Mouse (Mus musculus): ENCODE data around the gene Tmem239.
A peak's percentile ranks its signal among the peaks of the same experiment; 100 is the strongest.

Gene Tmem239

DNA sequence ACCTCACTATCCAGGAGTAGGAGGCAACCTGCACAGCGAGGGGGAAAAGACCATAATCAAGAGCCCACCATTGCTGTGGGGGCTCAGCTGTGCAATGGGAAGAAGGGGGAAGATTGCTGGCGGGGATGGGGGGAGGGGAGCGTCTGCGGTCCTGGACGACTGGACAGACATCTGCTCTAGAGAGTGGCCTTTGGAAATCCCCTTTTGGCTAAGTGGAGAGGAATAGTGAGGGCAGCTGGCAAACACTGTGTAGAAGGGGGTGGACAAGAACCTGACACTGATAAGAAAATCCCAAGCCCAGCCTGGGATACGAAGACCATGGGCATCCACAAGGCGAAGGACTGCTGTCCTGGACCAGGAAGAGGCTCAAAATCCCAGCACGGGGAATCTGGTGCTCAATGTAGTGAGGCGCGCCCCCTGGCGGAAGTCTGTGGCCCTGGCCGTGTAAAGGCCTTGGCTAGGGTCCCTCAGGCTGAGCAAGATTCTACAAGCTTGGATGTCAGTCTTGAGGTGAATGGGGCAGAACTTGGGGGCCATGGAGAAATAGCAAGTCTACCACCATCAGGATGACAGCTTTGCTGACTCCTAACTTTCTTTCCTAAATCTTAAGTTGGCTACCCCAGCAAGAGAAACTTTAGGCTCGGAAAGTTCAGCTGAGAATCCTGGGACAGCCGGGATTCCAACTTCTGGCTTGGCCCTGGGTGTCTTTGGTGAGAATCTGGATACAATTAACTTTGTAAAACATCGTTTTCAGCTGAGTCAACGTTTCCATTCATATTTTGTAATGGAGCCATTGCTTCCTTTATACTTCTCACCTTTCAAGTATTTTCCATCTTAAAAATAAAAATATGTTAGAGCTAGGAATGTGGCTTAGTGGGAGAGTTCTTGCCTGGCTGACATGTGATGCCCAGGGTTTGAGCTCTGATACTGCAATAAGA, 5.5 kb downstream of the Tmem239 start:
- peak; percentile 30 for DNase-seq (ENCODE audit: extremely low read depth, low read depth)

DNA sequence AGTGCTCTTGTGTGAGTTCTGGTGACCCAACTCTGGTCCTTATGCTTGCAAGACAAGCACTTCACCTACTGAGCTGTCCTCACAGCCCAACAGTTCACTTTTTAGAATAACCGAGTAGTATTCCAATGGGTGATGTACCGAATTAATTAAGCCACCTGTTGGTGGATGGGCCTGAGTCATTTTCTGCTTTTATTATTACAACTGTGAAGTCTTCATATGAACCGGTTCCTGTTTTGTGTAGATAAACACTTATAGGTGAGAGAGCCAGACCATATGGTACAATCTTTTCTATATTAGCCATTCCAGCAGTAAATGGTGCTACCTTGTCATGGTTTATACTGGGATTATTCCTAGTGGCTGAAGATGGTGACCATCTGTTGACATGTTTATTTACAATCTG, 6.5 kb downstream of the Tmem239 start:
- DNase-seq (ENCODE audit: extremely low read depth, low read depth) = no peak

DNA sequence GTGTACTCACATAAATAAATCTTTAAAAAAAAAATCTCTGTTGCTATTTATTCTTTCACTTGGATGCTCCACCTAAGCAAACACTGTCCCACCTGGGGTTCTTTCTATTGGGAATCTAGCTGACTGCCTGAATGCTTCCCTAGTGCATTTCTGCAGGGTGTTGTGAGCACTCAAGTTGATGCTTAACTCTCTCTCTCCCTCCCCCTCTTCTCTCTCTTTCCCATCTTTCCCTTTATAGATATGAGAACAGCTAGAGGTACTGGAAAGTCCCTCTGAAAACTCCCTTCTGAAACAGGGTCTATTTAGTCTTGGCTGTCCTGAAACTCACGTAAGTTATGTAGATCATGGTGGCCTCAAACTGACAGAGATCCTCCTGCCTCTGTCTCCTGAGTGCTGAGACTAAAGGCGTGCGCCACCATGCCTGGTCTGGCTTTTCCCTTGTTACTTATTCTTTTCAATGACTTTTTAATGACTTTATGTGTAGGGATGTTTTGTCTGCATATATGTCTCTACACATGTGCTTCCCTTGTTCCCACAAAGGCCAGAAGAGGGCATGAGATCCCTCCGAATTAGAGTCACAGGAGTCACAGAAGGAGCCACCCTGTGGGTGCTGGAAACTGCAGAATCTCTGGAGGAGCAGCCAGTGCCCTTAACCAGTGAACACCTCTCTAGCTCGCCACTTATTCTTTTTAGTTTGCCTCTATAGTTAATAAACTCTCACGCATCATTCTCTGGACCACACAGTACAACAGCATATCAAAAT, 8.0 kb downstream of the Tmem239 start:
- no peak for DNase-seq (ENCODE audit: extremely low read depth, low read depth)

DNA sequence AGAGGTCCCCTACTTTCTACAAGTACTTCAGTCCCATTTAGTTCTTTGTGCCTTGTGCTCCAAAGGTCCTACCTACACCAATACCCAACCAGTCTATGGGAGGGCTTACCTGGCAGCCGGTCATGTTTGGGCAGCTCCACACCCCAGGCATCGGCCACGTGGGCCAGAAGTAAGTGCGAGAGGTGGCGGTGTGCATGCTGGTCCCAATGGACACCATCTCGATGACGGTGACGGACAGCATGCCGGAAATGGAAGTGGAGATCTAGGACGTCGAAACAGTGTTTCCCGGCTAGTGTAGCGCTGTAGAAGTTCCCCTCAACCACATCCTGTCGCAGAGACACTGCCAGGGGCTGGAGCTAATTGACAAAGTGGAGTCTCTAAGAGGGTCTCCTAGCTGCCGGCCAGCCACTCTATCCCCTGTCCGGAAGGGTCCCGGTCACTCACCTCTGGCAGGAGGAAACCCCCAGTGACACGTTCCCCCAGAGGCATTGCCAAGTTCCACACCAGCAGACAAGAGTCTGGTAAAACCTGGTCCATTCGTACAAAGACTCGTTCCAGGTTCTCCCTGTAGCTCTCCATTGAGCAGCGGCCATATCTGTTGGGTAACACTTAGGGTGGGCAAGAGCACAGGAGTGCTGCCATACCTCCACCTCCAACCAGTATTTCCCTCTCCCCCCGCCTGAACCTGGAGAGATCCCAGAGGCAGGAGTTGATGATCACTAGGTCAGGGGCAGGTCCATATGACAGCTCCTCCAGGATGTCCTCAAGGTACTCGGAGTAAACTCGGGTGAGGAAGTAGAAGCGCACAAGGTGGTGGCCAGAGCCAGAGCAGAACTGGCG, 15.7 kb downstream of the Tmem239 start:
- DNase-seq (ENCODE audit: extremely low read depth, low read depth) = no peak

DNA sequence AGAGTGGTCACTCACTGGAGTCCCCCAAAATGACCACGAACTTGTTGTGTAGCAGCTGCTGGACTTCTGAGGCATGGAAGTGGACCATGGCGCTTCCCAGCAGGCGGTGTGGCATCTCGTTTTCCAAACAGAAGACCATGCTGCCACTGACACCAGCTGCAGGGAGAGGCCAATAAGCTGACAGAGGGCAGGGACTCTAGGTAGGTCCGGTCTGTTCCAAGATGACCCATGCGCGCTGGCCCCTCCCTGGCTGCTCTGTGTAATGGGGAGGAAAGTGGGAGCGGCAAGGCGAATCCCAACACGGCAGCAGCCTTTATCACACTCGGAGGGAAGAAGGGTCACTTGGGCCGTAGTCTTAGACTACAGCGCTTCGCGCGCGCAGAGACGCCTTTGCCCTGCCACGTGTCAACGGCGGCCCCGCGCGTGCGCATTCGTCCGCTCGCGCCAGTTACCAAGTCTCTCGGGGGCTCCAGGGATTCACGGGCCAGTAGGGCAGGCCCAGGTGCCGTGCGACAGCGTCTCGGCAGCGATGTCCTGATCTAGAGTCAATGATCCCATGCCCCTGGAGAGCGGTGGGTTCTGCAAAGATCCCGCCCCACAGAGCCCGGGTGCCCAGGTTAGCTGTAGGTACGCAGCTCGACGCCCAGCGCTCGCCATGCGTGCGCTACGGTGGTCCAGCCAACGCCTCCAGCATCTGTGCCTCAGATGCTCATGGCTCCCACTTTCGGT, 17.3 kb downstream of the Tmem239 start:
- peak; percentile 58 for DNase-seq (ENCODE audit: extremely low read depth, low read depth)

DNA sequence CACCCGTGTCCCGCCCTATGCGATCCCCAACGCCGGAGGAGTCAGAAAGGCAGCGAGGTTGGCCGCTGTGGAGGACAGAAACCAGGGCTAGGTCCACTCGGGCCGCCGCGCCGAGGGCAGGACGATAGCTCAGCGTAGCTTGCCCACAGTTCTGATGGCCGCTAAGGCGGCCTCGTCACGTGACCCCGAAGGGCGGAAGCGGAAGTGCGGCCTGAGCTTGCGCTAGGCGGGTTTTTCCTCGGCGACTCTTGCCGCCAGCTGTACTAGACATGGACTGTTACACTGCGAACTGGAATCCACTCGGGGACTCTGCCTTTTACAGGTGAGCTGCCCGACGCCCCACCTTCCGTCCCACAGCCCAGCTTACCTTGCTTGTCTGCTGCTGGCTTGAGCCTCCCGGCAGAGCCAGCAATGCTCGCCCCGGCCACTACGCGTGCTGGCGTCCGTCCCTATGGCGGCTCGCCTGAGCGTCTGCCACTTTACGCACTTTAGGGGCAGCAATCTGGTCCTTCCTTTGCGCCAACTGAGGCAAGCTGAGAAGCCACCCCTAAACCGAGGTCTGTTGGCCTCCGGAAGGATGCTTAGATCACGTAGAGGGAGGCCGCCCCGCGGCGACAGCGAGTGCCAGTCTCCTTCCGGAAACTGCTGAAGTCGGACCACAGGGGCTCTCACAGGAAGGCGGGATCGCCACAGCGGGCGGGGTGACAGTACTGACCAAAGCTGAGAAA, 18.0 kb downstream of the Tmem239 start, which contains the start of the genes Vps16 and Pced1a:
TSS of gene Vps16 (plus strand) at position 214 of the 728 bp plus-strand sequence.
TSS of gene Pced1a (minus strand) at position 576 of the 728 bp plus-strand sequence.
- DNase-seq (ENCODE audit: extremely low read depth, low read depth) = peak; percentile 80

DNA sequence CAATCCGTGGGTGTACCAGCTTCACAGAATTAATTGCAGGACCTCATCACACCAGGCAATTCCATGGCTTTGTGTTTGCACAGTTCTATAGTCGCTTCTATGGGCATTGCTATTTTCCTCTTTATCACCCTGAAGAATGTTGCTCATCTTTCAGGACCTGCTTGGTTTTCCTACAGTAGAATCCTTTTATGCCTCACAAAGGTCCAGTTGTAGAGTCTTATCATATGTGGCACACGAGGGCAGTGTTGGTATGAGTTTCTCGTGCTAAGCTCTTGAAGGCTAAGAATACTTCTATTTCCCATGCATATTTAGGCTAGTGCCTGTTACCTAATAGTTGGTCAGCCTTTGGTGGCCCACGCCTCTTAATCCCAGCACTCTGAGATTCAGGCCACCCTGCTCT, 18.8 kb downstream of the Tmem239 start:
- DNase-seq (ENCODE audit: extremely low read depth, low read depth) = no peak

DNA sequence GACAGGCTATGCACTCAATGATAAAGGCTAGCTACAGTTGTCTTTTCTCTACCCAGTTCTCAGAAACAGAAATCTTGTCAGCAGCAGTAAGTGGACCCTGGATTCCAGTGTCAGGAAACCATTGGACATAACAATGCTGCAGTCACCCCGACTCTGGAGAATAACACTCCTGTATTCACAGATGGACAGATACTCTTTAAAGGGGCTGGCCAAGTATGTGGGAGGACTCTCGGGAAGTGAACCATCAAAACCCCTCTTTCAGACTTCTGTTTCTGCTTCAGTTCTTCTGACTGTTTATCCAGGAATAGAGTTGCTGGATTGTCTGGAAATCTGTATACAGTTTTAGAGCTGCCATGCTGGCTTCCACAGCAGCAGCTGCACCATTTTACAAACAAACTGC, 23.6 kb downstream of the Tmem239 start:
- no peak for DNase-seq (ENCODE audit: extremely low read depth, low read depth)

DNA sequence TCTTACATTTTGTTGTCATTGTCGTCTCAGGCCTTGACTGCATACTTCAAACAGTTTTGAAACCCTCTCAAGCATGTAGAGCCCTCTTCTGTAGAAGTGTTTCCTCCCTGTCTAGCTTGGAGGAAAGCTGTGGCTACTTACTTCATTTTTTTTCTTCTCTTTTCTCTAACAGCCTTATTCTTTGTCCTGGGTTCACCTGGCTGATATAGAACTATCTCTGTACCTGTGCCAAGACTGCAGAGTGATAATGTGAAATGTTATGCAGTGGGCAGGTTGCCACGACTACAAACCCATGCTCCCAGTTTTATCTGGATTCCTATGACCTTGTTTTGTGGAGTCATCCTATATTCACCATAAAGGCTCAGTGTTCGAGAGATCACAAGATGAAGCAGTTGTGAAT, 24.2 kb downstream of the Tmem239 start:
- DNase-seq (ENCODE audit: extremely low read depth, low read depth) = no peak

DNA sequence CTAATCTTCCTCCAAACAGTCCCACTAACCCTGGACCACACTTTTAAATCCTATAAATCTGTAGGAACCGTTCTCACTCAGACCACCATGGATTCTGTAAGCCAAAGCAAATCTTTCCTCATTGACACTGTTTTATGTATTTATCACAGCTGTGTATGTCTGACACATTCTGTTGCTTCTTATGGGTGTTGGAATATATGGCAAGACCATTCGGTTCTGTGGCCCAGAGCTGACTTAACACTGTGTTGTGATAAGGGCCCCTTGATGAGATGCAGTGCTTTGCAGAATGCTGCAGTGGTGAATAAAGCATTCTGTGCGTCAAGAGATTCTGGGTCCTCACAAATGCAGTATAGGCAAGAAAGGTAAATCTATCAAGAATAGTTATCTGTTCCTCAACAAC, 25.9 kb downstream of the Tmem239 start:
- DNase-seq (ENCODE audit: extremely low read depth, low read depth) = no peak

DNA sequence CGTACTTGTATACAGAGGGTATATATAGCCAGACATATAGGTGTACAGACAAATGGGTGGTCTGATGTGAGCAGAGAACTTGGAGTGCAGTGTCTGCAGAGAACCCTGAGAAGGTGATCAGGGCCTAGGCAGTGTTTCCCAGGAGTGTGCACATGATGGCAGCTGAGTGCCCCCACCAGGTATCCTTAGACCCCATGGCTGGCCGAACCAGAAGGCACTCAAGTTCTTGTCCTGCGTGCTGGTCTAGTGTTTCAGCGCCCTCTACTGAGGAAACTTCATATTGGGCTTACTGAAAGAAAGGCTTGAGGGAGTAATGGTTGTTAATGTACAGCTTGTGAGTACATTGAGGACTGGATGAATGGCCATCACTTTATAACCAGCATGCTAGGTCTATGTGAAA, 26.9 kb downstream of the Tmem239 start:
- peak; percentile 30 for DNase-seq (ENCODE audit: extremely low read depth, low read depth)

DNA sequence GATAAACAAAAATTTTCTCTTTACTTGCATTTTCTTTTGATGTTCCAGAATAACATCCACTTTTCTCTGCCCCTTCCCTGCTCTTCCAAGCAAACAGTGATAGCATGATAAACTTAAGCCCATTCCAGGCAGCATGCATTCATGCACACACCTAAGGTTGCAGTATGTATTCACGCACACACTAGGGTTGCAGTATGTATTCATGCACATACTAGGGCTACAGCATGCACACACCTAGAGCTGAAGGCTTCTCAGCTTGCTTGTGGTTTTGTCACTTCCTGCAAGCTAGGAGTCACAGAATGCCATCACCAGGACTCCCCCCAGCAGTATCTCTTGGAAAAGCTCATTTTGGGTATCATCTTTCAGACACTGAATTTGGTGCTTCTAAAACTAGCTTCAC, 30.5 kb downstream of the Tmem239 start:
- no peak for DNase-seq (ENCODE audit: extremely low read depth, low read depth)

DNA sequence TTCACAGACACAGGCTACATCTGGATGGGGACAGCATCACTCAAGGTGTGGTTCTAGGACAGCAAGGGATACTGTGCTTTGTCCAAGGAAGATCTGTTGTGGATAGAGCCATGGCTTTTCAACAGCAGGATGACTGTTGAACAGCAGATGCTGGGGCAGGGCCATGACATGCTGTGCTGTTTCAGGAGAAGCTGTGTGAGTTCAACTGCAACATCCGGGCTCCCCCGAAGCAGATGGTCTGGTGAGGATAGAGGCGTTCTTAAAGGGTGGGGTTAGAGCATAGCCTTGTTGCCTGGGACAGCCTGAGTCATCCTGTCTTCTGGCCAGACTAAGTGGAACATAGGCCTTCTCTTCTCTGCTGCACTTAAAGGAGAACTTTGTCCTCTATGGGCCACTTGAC, 32.6 kb downstream of the Tmem239 start:
- no peak for DNase-seq (ENCODE audit: extremely low read depth, low read depth)

DNA sequence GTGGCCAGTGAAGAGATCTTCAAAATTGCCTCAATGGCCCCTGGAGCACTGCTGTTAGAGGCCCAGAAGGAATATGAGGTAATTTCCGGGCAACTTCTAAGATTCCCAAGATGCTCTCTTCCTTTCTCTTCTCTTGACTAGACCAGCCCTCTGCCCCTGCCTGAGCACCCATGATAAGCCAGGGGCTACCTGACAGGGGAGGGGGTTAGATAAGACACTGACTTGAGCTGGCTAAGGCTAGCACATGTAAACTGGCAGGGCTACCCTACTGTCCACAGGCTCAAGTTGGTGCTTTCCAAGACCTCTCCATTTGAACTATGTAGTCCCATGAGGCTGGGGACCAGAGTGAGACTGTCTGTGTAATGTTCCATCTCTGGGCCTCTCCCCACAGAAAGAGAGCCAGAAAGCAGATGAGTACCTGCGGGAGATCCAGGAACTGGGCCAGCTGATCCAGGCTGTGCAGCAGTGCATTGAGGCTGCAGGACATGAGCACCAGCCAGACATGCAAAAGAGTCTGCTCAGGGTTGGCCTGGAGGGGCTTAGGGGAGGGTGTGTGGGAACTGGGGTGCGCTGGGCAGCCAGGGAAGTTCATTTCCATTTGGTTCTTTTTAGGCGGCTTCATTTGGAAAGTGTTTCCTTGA, 33.7 kb downstream of the Tmem239 start:
- DNase-seq (ENCODE audit: extremely low read depth, low read depth) = no peak

DNA sequence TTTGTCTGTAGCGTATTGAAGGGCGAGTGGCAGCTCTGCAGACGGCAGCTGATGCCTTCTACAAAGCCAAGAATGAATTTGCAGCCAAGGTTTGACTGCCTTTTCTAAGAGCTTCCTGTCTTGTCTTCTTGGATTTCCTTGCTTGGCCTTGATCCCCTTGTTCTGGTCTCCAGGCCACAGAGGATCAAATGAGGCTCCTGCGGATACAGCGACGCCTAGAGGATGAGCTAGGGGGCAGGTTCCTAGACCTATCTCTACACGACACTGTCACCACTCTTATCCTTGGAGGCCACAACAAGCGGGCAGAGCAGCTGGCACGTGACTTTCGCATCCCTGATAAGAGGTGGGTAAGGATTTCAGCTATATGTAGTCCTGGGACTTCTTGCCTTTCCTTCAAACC, 35.9 kb downstream of the Tmem239 start:
- no peak for DNase-seq (ENCODE audit: extremely low read depth, low read depth)

DNA sequence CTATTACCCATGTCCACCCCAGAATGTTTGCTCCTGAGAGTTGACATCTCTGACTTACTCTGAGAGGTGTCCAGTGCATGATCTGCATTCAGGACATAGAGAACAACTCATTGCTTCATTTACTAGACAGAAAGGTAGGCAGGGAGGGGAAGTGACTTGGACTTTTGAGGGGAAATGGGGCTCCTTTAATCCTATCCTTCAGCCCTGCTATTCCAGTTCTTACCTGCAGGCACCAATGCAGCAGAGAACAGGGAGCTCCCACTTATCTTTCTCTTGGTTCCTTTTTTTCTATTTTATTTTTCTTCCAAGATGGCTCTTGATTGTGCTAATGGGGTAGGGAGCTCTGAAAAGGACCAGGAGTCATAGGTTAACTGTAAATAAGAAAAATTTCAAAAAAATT, 42.2 kb downstream of the Tmem239 start:
- DNase-seq (ENCODE audit: extremely low read depth, low read depth) = no peak

DNA sequence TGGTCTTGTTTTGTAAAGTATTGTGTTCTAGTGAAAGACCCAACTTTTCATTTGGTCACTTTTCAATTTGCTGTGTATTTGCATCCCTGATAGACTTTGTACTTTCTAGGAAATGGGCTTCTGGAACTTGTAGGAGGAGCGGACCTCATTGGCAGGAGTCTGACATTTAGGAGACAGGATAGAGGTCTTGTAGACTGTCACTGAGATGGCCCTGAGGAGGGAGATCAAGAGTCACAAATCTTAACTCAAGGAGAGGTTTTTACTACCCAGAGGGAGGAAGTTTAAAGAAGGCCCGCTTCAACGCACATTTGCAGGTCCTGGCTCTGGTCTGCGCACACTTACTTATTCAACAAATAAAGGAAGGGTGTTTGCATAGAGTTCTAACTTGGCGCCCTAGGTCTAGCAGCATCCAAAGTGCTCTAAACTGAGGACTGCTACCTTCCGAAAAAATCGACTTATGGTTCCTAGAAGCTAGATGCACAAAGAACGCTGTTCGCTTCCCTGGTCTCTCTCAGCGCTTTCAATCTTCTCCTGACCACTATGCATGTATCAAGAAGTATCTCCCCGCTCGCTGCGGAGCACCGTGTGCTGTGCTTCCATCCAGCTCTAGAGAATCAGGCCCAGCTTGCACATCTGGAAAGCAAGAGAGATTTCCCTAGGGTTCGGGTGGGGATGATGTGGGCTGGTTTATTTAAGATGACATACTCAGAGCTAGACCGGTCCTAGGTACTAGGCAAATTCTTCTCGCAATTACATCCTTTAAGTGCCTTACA, 42.9 kb downstream of the Tmem239 start:
- DNase-seq (ENCODE audit: extremely low read depth, low read depth) = no peak

DNA sequence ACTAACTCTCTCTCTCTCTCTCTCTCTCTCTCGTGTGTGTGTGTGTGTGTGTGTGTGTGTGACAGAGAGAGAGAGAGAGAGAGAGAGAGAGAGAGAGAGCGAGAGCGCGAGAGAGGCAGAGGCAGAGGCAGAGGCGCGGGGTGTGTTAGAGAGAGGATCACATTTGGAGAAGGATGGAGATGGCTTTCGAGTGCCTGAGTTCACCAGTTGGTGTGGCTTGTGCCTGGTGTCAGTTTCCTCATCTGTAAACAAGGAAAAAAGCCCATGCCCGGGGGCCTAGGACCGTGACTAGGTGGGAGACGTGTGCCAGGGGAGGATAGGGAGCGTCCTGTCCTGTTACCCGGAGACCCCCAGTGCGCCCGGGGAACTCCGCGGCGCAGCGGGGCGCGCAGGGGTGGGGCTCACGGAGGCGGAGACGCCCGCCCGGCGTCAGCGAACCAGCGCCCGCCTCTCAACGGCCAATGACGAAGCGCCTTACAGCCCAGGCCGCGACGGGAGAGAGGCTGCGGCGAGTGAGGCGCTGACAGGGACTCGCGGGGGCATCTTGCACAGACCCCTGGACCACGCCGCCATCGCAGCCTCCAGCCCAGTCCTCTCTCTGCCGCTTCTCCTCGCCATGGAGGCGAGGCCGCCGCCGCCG, 43.6 kb downstream of the Tmem239 start, which contains the start of gene Ptpra:
TSS of gene Ptpra (plus strand) at position 485 of the 640 bp plus-strand sequence.
- peak; percentile 56 for DNase-seq (ENCODE audit: extremely low read depth, low read depth)

Measured in MEL-GATA-1-ER (cell line).